Mouse (Mus musculus) adrenal gland, adult 8-10 months (tissue): Measurements from ENCODE around the gene Stk40. TPM values are rescaled to one million over a fixed set of nuclear protein-coding genes. Genes with fewer than 3 reads are reported as not detected.

Experiments
- DNase-seq: peaks from one replicate; pipeline ENCODE4 v3.0.0; 2022
- total RNA-seq, 4 experiments: library from RNA; stranded (reverse); gene quantifications; 2 replicates each; pipeline ENCODE4 v1.2.4; 2022

The Stk40 gene
- total RNA-seq, 4 experiments from 2014 or later, result 33.9 to 38.7 (median 37.6) TPM

- DNase-seq, result no peak
Observed at GRCm38 (mm10) chr4:126130502-126130901, 26.7 kb downstream of the Stk40 start.

- DNase-seq, result peak; percentile 75
Observed at GRCm38 (mm10) chr4:126131290-126132121, 27.7 kb downstream of the Stk40 start.

- no peak for DNase-seq
Observed at GRCm38 (mm10) chr4:126132636-126133264, 29.0 kb downstream of the Stk40 start.

- DNase-seq, result no peak
Observed at GRCm38 (mm10) chr4:126134236-126134635, 30.5 kb downstream of the Stk40 start.

GRCm38 (mm10) chr4:126134639-126135038 lies 30.9 kb downstream of the Stk40 start:
- DNase-seq, result no peak

- DNase-seq, result no peak
Observed at GRCm38 (mm10) chr4:126137773-126138172, 34.0 kb downstream of the Stk40 start.

- DNase-seq, result no peak
Observed at GRCm38 (mm10) chr4:126141021-126141420, 37.3 kb downstream of the Stk40 start.

- DNase-seq, result no peak
Observed at GRCm38 (mm10) chr4:126145396-126145795, 41.6 kb downstream of the Stk40 start.

GRCm38 (mm10) chr4:126146974-126147532 lies 43.3 kb downstream of the Stk40 start:
- no peak for DNase-seq

GRCm38 (mm10) chr4:126147533-126148160 lies 43.9 kb downstream of the Stk40 start, which contains the start of gene Eva1b:
Gene Eva1b, plus strand, starts transcription at chr4:126147744.
- DNase-seq, result peak; percentile 62

- DNase-seq, result peak; percentile 50
Observed at GRCm38 (mm10) chr4:126148161-126148961, 44.6 kb downstream of the Stk40 start.

- DNase-seq, result no peak
Observed at GRCm38 (mm10) chr4:126149041-126149676, 45.4 kb downstream of the Stk40 start.

GRCm38 (mm10) chr4:126149798-126150197 lies 46.0 kb downstream of the Stk40 start:
- DNase-seq, result no peak

GRCm38 (mm10) chr4:126150297-126150948 lies 46.7 kb downstream of the Stk40 start:
- DNase-seq, result peak; percentile 72

- DNase-seq, result no peak
Observed at GRCm38 (mm10) chr4:126150949-126151320, 47.2 kb downstream of the Stk40 start.

- no peak for DNase-seq
Observed at GRCm38 (mm10) chr4:126151701-126152440, 48.1 kb downstream of the Stk40 start.

- DNase-seq, result no peak
Observed at GRCm38 (mm10) chr4:126152864-126153263, 49.1 kb downstream of the Stk40 start.

- DNase-seq, result no peak
Observed at GRCm38 (mm10) chr4:126155183-126155582, 51.4 kb downstream of the Stk40 start.

GRCm38 (mm10) chr4:126155869-126156268 lies 52.1 kb downstream of the Stk40 start:
- no peak for DNase-seq

- no peak for DNase-seq
Observed at GRCm38 (mm10) chr4:126156617-126157016, 52.9 kb downstream of the Stk40 start.
